Comparison of ENCODE assay signal across 23 mouse cellular contexts in genomic region chr8:107262046-107262705, GRCm38 (mm10). TPM values are rescaled to one million over a fixed set of nuclear protein-coding genes. Genes with fewer than 3 reads are reported as not detected.
DNase-seq lines count a peak whose midpoint lies in the region; TF ChIP-seq lines count a peak whose summit lies in the region.
"Had no signal": no experiment of that assay in that cellular context is flagged by ENCODE, and none has a peak within 500 bp of the region (broad histone marks: within the 10 kb centered on the region; RNA-seq: fewer than 3 reads in every experiment).

No protein-coding gene starts in this region.

- DNase-seq in ES-E14 (ENCODE audit: low read depth, low spot score) (peak; percentile 57), WW6 (ENCODE audit: low read depth, low spot score) (peak; percentile 50)
- DNase-seq in kidney, adult 18-20 months = no peak
- DNase-seq in Muller cell, postnatal 12 days (ENCODE audit: inconsistent ontology term) = no peak
- no peak for DNase-seq in natural killer cell, adult 2 months (ENCODE audit: low spot score in 2 of 2)
- DNase-seq in thymus, postnatal 14 days = no peak
- DNase-seq: adrenal gland, adult 2 months; adrenal gland, postnatal 10 days; adrenal gland, postnatal 25 days; cerebellum, adult 11 months; cerebellum, adult 18-20 months; cerebellum, adult 8-10 months; cerebellum, adult 9-11 months; cerebellum, postnatal 14 days; cerebellum, postnatal 36 days; embryo, embryonic 11 days had no signal

- H3K27me3 ChIP-seq in E14TG2a.4 (ENCODE audit: insufficient read depth, low read length) (no peaks in the 10 kb centered on the region), ES-Bruce4 (ENCODE audit: control insufficient read depth, insufficient read depth, low read length, poor library complexity, severe bottlenecking) (no peaks in the 10 kb centered on the region)
- H3K27me3 ChIP-seq: embryonic facial prominence, embryonic 13.5 days; embryonic facial prominence, embryonic 15.5 days; forebrain, embryonic 12.5 days had no signal

- peak overlapping the region; percentile 91 for H3K27ac ChIP-seq in ES-Bruce4 (ENCODE audit: insufficient read depth, low read length)
- H3K27ac ChIP-seq in ES-E14 (ENCODE audit: insufficient read depth, low read depth, low read length, poor library complexity, severe bottlenecking) = peak overlapping the region; percentile 94
- H3K27ac ChIP-seq: embryonic facial prominence, embryonic 13.5 days; embryonic facial prominence, embryonic 15.5 days; forebrain, embryonic 10.5 days; forebrain, embryonic 12.5 days had no signal

- H3K9ac ChIP-seq in ES-Bruce4 (ENCODE audit: low read depth, poor library complexity, severe bottlenecking) (peak overlapping the region; percentile 30; the same call in 1 of the 2 replicates), ES-E14 (ENCODE audit: insufficient read depth, low read depth, low read length, poor library complexity, severe bottlenecking) (peak overlapping the region; percentile 62; the same call in 1 of the 2 replicates)
- H3K9ac ChIP-seq: embryonic facial prominence, embryonic 13.5 days; embryonic facial prominence, embryonic 15.5 days; forebrain, embryonic 12.5 days had no signal

- in situ Hi-C loops in ES-E14 (cut with MboI; ENCODE audit: low sequenced_read_pairs in 2 of 2, unreplicated experiment in 2 of 2) = no loop called here

- TF ChIP-seq POLR2A in ES-Bruce4 (IDR thresholded peaks at IDR 0.05; ENCODE audit: insufficient read depth, low read length) = peak; percentile 23

- TF ChIP-seq EP300 in ES-Bruce4 (IDR thresholded peaks at IDR 0.05; ENCODE audit: insufficient read depth, low read depth, low read length) = peak; percentile 91

- H3K4me1 ChIP-seq in E14TG2a.4 (replicated peaks; ENCODE audit: low read depth, low read length) (peaks cover 54% of the 10 kb centered on the region), ES-Bruce4 (ENCODE audit: control insufficient read depth, insufficient read depth, low read length) (peaks cover 5% of the 10 kb centered on the region), ES-E14 (ENCODE audit: control insufficient read depth in 2 of 2, insufficient read depth in 2 of 2, low read length in 2 of 2, poor library complexity in 1 of 2) (peaks cover 4 to 14% of the 10 kb centered on the region in 2 experiments; a peak in 3 of 4 replicates)

- H3K9me3 ChIP-seq in E14TG2a.4 (ENCODE audit: low read length) = no peaks in the 10 kb centered on the region
- no peaks in the 10 kb centered on the region for H3K9me3 ChIP-seq in ES-Bruce4 (replicated peaks; ENCODE audit: control insufficient read depth, insufficient read depth, low read length, poor library complexity, severe bottlenecking)
- no peaks in the 10 kb centered on the region for H3K9me3 ChIP-seq in ES-E14 (ENCODE audit: control insufficient read depth, insufficient read depth, low read depth, low read length)
- H3K9me3 ChIP-seq: embryonic facial prominence, embryonic 13.5 days; embryonic facial prominence, embryonic 15.5 days; forebrain, embryonic 10.5 days; forebrain, embryonic 12.5 days had no signal

- H3K4me3 ChIP-seq in E14TG2a.4 (replicated peaks; ENCODE audit: low read length) = peak overlapping the region; percentile 56
- no peak overlapping the region for H3K4me3 ChIP-seq in ES-Bruce4 (ENCODE audit: low read depth, low read length)
- H3K4me3 ChIP-seq in ES-E14 (ENCODE audit: insufficient read depth in 1 of 2, low read depth in 1 of 2, low read length in 2 of 2, poor library complexity in 1 of 2, severe bottlenecking in 1 of 2) = peak overlapping the region; percentile 15 to 37; a peak in 3 of 4 replicates
- H3K4me3 ChIP-seq: embryonic facial prominence, embryonic 13.5 days; embryonic facial prominence, embryonic 15.5 days; erythroblast, embryonic 14.5 days; forebrain, embryonic 10.5 days; forebrain, embryonic 12.5 days had no signal

- no peaks in the 10 kb centered on the region for H3K36me3 ChIP-seq in E14TG2a.4 (ENCODE audit: insufficient read depth, low read length)
- H3K36me3 ChIP-seq in ES-Bruce4 (ENCODE audit: control insufficient read depth, insufficient read depth, low read length, poor library complexity, severe bottlenecking) = no peaks in the 10 kb centered on the region
- H3K36me3 ChIP-seq in ES-E14 (ENCODE audit: control insufficient read depth, insufficient read depth, low read length, poor library complexity, severe bottlenecking) = no peaks in the 10 kb centered on the region
- H3K36me3 ChIP-seq: embryonic facial prominence, embryonic 13.5 days; embryonic facial prominence, embryonic 15.5 days; forebrain, embryonic 10.5 days; forebrain, embryonic 12.5 days had no signal

- no peak for TF ChIP-seq CTCF in E14TG2a.4 (conservative IDR thresholded peaks at IDR 0.05; ENCODE audit: low read length)
- no peak for TF ChIP-seq CTCF in ES-Bruce4 (IDR thresholded peaks at IDR 0.05; ENCODE audit: low read depth, low read length)

TF ChIP-seq in ES-E14, 5 proteins besides CTCF, POLR2A, EP300 and RAD21:
- TF ChIP-seq MAFK (IDR thresholded peaks at IDR 0.05; ENCODE audit: insufficient read depth, low read depth, low read length) (no peak), ZNF384 (IDR thresholded peaks at IDR 0.05; ENCODE audit: low read depth, low read length) (no peak), HCFC1 (IDR thresholded peaks at IDR 0.05; ENCODE audit: borderline replicate concordance, insufficient read depth, low read length) (no peak), ZC3H11A (IDR thresholded peaks at IDR 0.05; ENCODE audit: borderline replicate concordance, low read depth, low read length) (no peak), CHD2 (IDR thresholded peaks at IDR 0.05; ENCODE audit: low read depth, low read length) (no peak)
TF ChIP-seq in ES-E14: peak in this region for 0.

RNA-seq across cellular contexts. Expression of gene Nfat5, which starts 31.1 kb away (rescaled TPM):
- polyA plus RNA-seq in ES-Bruce4 (2011; ENCODE audit: insufficient read depth, insufficient read length, low read depth, missing spikeins) = 53.6 and 65.0 TPM in 2 replicates
- total RNA-seq in ES-E14 (2012; rRNA removed) = 24.2 and 24.5 TPM in 2 replicates

Comparison
In these comparisons a context has a peak if more than half of its experiments do, and no peak if none do; other contexts are left out.
1. DNase-seq: peak in ES-E14 (single experiment) and WW6 (single experiment); none in kidney, adult 18-20 months (single experiment), Muller cell, postnatal 12 days (single experiment), natural killer cell, adult 2 months (0 of 2) and thymus, postnatal 14 days (single experiment).